Mouse (Mus musculus) gastrocnemius, adult 2 months (tissue): Measurements from ENCODE around the gene Ric8b. TPM values are rescaled to one million over a fixed set of nuclear protein-coding genes. Genes with fewer than 3 reads are reported as not detected.

ENCODE experiments used
- DNase-seq: peaks from one replicate; pipeline ENCODE4 v3.0.0; 2022
- H3K27ac ChIP-seq: fragments of 200-600 bp; 2 replicates; pipeline ENCODE4 v1.8.1; 2022; ENCODE audit warnings: mild to moderate bottlenecking
- H3K4me3 ChIP-seq: fragments of 200-600 bp; 2 replicates; pipeline ENCODE4 v1.8.1; 2022; ENCODE audit warnings: mild to moderate bottlenecking, moderate library complexity
- CTCF ChIP-seq: fragments of 200-600 bp; IDR thresholded peaks from 2 replicates; pipeline ENCODE4 v1.8.1; 2022; ENCODE audit warnings: antibody characterized with exemption, mild to moderate bottlenecking, moderate library complexity
- intact Hi-C: fragments of 180-260 bp; cut with DNase I; formaldehyde crosslinking; loops from one replicate; pipeline ENCODE4 v1.15.1; 2025
- long read RNA-seq, 2 experiments: library from polyadenylated mRNA; stranded (forward); transcript quantifications; one replicate each; pipeline ENCODE4 v2.0.0; 2021
- total RNA-seq, 2 experiments: library from RNA; stranded (reverse); gene quantifications; 2 replicates each; pipeline ENCODE4 v1.2.3; 2021

Gene Ric8b
- total RNA-seq: 10 to 100 TPM; 35.5 to 54.4 TPM
- long read RNA-seq, experiment 1, transcript Ric8b-201 (10 exons, 3,069 nt): minor isoform, 7 of 51 reads
- long read RNA-seq, experiment 1, transcript Ric8b-202 (9 exons, 2,909 nt): major isoform, 11 of 51 reads
- long read RNA-seq, experiment 1, partial matches to known transcripts: 5 of 51 reads
- long read RNA-seq, experiment 1, other reads (novel, unspliced or antisense): 27 of 51 reads
- long read RNA-seq, experiment 2, transcript Ric8b-201 (10 exons, 3,069 nt): minor isoform, 5 of 39 reads
- long read RNA-seq, experiment 2, transcript Ric8b-202 (9 exons, 2,909 nt): major isoform, 8 of 39 reads
- long read RNA-seq, experiment 2, partial matches to known transcripts: 4 of 39 reads
- long read RNA-seq, experiment 2, other reads (novel, unspliced or antisense): 21 of 39 reads

- intact Hi-C loops: loop anchor here (5.0 kb wide), 2 partner anchors 80 to 185 kb away; partner anchors contain the start of genes Fhl4 and Tmem263
- Histone ChIP-seq H3K27ac (peak within 1 kb of the TSS; percentile 99), H3K4me3 (peak within 1 kb of the TSS; percentile 98)
- peak; percentile 98 for DNase-seq
- peak; percentile 10; the same call in 1 of the 2 replicates for TF ChIP-seq CTCF
Measured at GRCm38 (mm10) chr10:84916810-84917730, at the start of gene Ric8b. Gene Ric8b, plus strand, starts transcription at chr10:84917616.

- no peak for DNase-seq
- H3K4me3 ChIP-seq: no peak overlapping the region
- no peak overlapping the region for H3K27ac ChIP-seq
- intact Hi-C loops: no loop called here
- TF ChIP-seq CTCF: no peak
Measured at GRCm38 (mm10) chr10:84871285-84871684, 46.1 kb upstream of the Ric8b start.

GRCm38 (mm10) chr10:84871921-84872320 is 45.5 kb upstream of the Ric8b start:
- H3K27ac ChIP-seq: no peak overlapping the region
- DNase-seq: no peak
- TF ChIP-seq CTCF: no peak
- intact Hi-C loops: no loop called here
- H3K4me3 ChIP-seq: no peak overlapping the region

- intact Hi-C loops: no loop called here
- DNase-seq: no peak
- TF ChIP-seq CTCF: no peak
- Histone ChIP-seq H3K4me3 (no peak overlapping the region), H3K27ac (no peak overlapping the region)
Measured at GRCm38 (mm10) chr10:84879823-84880571, 37.4 kb upstream of the Ric8b start.

- no peak for DNase-seq
- no peak for TF ChIP-seq CTCF
- Histone ChIP-seq H3K27ac (no peak overlapping the region), H3K4me3 (no peak overlapping the region)
- intact Hi-C loops: no loop called here
Measured at GRCm38 (mm10) chr10:84882528-84882927, 34.9 kb upstream of the Ric8b start.

- Histone ChIP-seq H3K27ac (peak overlapping the region; percentile 88), H3K4me3 (no peak overlapping the region)
- peak; percentile 52 for DNase-seq
- intact Hi-C loops: no loop called here
- TF ChIP-seq CTCF: no peak
Measured at GRCm38 (mm10) chr10:84885341-84885884, 32.0 kb upstream of the Ric8b start.

- intact Hi-C loops: no loop called here
- no peak for TF ChIP-seq CTCF
- H3K27ac ChIP-seq: peak overlapping the region; percentile 88
- DNase-seq: no peak
- no peak overlapping the region for H3K4me3 ChIP-seq
Measured at GRCm38 (mm10) chr10:84886221-84886627, 31.2 kb upstream of the Ric8b start.

- TF ChIP-seq CTCF: no peak
- intact Hi-C loops: no loop called here
- Histone ChIP-seq H3K27ac (peak overlapping the region; percentile 88; the same call in 1 of the 2 replicates), H3K4me3 (no peak overlapping the region)
- no peak for DNase-seq
Measured at GRCm38 (mm10) chr10:84886785-84887184, 30.6 kb upstream of the Ric8b start.

- Histone ChIP-seq H3K4me3 (no peak overlapping the region), H3K27ac (no peak overlapping the region)
- DNase-seq: no peak
- intact Hi-C loops: no loop called here
- TF ChIP-seq CTCF: no peak
Measured at GRCm38 (mm10) chr10:84889096-84889846, 28.1 kb upstream of the Ric8b start.

GRCm38 (mm10) chr10:84895810-84896358 is 21.5 kb upstream of the Ric8b start:
- no peak for TF ChIP-seq CTCF
- intact Hi-C loops: no loop called here
- no peak for DNase-seq

More at GRCm38 (mm10) chr10:84895810-84896358, 21.5 kb upstream of the Ric8b start:
- H3K4me3 ChIP-seq: no peak overlapping the region
- H3K27ac ChIP-seq: no peak overlapping the region
